Mouse (Mus musculus): ENCODE data around the gene H1foo.

The H1foo gene

DNA sequence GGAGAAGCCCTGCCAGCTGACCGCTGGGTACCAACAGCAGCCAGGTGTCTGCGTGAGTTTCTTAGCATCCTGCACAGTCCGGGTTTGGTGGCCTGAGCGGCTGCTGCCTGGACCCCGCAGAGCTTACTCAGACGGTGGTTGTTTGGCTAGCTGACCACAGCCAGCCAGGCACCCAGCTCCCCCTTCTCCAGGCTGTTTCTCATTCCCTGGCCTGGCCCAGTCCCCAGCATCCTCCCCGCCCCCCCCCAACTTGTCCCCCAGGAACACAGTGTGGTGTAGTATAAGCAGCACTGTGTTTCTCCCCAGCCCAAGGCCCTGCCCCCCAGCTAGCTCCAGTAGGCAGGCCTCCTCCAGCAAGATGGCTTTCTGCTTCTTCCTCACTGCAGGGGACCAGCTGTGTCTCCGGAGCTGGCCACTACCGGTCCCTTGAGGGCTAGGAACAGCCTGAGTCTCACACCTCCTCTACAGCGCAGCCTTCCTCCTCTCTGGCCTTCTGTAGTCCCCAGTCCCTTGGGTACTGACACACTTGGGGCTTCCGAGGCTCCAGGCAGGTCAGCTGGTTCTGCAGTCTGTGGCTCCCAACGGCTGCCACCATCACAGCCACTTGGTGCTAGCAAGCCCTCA lies 41.8 kb downstream of the H1foo start:
- DNase-seq (ENCODE audit: low spot score in 2 of 2) = no peak

GRCm38 (mm10) chr6:115987096-115987747 lies 42.5 kb downstream of the H1foo start:
- no peak for DNase-seq (ENCODE audit: low spot score in 2 of 2)

GRCm38 (mm10) chr6:115989032-115989431 lies 44.3 kb downstream of the H1foo start:
- DNase-seq (ENCODE audit: low spot score in 2 of 2) = no peak

DNA sequence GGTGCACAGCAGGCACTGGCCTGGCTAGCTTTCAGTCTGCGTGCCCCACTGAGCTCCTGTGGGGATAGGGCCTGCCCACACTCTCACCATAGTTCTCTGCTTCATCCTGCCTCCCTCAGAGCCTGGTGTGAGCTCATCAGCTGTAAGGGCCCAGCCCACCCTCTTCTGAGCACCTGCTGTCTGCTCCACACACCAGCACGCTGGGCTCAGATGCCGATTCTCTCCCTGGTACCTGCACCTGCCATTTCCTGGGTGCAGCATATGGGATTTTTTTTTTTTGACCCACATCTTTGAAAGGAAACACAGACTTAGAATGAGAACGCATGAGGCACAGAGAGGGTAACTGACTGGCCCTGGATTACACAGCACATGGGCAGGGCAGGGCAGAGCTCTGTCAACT lies 44.9 kb downstream of the H1foo start:
- DNase-seq (ENCODE audit: low spot score in 2 of 2) = no peak

- DNase-seq (ENCODE audit: low spot score in 2 of 2) = no peak
Observed at GRCm38 (mm10) chr6:115990056-115990455, 45.3 kb downstream of the H1foo start.

DNA sequence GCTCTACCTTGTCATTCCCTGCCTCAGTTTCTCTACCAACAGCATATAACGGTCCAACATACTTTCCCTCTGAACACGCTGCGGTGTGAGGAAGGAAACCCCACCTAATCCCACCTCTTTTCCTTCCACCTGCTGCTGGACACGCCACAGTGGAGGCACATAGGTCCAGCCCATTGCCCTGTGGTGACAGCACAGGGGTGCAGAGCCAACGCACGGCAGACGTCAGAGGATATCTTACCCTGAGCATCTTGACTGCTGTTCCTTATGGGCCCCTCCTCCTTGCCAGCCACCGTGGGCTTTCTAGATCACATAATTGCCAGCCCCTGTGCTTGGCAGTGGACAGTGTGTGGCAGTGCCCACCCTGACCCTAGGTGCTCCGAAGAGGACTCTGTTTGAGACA lies 45.7 kb downstream of the H1foo start:
- DNase-seq (ENCODE audit: low spot score in 2 of 2) = no peak

DNA sequence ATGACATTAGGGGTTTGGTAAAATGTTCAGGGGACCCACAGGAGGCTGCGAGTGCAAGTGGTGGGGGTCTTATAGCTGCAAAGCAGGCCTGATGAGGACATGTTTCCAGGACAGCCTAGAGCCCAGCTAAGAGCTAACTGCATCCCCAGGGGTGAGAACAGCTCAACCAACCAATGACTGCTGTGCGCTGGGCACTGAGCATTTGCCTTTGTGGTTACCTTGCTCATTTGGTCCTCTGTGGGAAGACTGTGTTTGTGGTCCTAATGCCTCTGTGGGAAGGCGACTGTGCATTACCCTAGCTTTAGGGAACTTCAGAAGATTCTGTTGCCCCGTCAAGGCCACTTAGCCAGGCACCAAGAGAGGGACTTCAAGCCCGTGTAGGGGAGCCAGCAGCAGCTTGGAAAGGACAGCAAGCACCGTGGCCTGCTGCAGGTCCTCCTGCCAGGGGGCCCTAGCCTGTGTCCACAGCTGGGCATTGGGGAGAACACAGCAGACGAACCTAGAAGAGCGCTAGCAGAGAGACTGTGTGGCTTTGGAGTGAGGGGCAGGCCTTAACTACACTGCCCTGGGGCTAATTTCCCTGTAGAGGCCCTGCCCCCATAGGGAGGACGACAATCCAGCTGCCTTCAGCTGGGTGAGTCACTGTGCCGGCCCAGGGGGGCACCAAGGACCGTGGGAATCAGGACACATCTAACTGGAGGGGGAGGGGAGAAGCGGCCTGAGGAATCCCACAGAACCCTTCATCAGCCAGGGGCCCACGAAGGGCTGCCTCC lies 46.6 kb downstream of the H1foo start:
- no peak for DNase-seq (ENCODE audit: low spot score in 2 of 2)

DNA sequence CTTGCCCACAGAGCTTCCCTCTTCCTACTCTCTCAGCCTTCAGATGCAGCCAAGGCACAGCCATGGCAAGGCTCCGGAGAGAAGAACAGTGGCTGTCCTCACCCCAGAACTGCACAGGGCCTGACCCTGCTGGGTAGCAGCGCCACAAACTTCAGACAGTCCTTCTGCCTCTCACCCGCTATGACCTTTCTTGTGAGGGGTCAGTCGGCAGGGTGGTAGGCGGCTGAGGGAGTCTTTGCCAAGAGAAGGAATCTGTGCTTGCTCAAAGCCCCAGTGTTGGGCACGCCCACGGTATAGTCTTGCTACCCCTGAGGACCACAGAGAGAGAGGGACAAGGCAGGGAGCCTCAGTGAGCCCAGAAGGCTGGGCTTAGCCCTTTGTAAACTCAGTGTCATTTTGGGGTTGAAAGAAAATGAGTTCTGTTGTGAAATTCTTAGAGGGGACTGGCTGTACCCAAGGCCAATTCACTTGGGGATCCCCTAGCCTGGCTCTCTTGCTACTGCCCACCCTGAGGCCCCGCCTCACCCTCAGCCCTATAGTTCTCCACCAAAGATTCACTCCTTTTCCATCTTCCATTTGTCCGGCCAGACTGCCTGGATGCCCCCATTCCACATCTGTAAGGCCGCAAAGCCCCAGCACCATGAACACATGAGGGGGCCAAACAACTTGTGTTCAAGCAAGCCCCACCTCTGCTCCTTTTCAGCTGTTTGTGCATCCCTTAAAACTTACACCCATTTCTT lies 47.3 kb downstream of the H1foo start:
- no peak for DNase-seq (ENCODE audit: low spot score in 2 of 2)

DNA sequence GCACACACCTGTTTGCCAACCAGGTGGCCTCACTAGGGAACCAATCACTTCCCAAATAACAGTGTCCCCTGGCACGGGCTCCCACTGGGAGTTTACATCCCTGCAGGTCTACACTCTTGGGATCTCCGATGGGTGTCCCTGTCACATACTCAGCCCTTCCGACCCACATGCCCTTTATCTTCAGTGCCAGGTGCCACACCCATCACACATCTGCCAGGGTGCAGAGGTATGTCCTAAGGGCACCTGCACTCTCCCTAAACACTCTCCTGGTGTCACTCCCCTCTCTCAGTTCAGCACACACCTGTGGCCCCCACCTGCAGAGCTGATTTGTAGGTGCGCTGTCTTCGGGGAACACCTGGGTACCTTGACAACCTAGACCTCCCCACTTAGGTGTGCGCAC lies 48.2 kb downstream of the H1foo start:
- no peak for DNase-seq (ENCODE audit: low spot score in 2 of 2)

DNA sequence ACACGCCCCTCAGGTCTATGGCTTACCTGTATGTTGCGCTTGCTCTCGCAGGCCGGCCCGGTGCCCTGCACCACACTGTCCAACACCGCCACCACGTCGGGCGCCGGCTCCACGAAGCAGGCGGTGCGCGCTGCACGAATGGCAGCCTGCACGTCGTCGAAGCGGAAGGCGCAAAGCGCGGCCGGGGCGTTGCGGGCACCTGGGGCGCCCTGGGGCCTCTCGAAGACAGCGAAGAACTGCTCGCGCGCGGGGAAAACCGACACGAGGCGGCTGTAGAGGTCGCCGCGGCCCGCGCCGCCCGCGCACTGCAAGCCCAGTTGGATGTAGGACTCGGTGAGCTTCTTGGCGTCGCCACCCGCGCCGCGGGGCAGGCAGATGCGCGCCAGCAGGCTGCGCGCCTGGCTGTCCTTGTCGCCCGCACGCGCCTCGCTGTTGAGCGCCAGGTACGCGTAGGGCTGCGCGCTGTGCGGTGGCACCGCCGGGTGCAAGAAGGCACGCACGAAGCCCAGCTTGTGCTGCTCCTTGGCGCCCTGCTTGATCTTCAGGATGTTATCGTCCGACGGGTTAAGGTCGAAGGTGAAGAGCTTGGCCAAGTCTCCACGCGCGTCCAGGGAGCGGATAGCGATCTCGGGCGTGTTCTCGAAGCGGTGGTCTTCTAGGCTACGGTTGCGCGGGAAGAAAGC lies 48.9 kb downstream of the H1foo start:
- DNase-seq (ENCODE audit: low spot score in 2 of 2) = no peak

GRCm38 (mm10) chr6:115994146-115994876 lies 49.6 kb downstream of the H1foo start:
- DNase-seq (ENCODE audit: low spot score in 2 of 2) = peak in 1 of 2 experiments; percentile 49

DNA sequence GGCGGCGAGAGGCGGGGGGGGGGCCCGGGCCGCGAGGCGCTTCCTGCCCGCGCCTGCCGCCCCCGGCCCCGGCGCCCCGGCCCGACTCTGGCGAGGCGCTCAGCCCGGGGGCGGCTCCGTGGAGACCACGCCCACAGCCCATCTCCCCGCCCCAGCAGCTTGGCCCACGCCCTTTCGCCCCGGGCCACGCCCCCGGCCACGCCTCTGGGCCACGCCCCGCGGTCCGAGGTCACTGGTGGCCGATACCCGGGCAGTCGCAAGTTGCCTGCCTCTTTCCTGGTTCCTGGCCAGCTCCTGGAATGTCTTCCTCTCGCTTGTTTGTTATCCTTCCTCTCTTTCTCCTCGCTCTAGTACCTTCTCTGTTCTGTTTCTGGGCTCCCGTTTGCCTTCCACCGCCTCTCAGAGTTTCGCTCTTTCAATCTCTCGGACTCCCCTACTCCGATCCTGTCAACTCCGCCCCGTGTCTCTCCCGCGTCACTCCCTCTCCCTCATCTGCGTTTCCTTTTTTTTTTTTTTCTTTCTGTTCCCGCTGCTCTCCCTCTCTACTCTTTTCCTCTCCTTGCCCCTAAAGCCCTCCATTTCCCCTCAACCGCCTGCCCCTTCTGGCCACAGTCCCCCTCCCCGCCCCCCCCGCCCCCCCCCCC lies 50.3 kb downstream of the H1foo start, which contains the start of gene Plxnd1:
TSS of gene Plxnd1 (minus strand) at position 129 of the 644 bp plus-strand sequence.
- peak; percentile 72 to 86 for DNase-seq (ENCODE audit: low spot score in 2 of 2)

DNA sequence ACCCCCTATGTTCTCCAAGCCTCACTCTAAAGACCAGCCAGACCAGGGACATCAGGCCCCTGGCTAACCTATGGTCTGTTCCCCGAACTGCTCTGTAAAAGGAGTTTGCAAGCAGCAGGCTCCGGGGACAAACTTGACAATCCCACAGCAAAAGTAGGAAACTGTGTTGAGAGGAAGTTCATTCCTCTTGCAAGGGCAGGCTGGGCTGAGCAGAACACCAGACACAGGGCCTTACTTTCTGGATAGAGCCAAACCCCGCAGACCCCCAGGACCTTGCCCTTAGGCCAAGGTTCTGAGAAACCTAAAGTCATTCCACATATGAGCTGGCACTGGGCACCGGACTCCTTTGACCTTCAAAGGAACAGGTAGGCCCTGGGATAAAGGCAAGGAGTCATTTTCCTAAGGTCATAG lies 50.8 kb downstream of the H1foo start:
- DNase-seq (ENCODE audit: low spot score in 2 of 2) = no peak

DNA sequence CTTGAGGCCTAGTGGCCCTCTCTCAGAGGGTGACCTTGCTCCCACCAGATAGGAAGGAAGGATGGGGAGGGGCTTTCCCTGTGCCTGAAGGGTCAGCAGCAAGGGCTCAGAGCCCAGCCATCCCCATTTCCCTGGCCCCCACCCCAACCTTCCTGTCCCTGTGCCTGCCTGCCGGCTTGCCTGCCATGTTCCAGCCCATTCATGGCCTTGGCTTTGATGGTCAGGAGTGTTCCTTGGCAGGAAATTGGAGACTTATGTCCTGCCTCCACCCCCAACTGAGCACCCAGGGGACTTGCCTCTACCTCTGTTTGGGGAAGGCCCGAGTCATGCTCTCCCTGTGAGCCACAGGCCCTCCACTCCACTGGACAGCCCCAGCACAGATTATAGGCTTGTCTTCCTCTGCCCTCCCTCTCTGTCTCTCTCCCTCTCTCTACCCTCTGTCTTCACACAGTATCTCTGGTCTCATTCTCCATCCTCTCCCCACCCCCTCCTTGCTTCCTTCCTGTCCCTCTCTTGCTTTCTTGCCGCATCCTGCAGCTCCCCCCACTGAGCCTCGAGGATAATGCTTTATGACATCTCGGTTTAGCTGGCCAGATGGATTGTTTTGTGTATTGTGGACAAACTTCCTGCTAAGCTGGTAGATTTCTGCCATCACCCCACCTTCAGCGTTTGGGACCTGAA lies 51.6 kb downstream of the H1foo start:
- DNase-seq (ENCODE audit: low spot score in 2 of 2) = no peak

GRCm38 (mm10) chr6:115997726-115998311 lies 53.1 kb downstream of the H1foo start:
- DNase-seq (ENCODE audit: low spot score in 2 of 2) = no peak

DNA sequence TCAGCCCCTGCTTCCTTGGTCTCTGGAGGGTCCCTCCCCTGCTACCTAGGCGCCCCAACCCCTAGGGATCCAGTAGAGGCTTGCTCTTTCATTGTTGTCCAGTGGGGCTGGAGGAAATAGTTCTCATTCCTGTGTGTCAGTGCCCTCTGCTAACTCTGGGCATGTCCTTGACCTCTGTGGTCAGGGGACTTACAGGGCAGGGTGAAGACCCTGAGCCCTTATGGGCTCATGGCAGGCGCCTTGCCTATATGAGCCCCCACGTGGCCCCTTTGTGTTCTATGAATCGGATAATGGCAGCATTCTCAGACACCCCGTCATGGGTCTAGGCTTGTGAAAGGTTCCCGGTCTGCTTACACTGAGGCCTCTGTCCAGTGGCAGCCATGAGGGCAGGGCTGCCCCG lies 54.0 kb downstream of the H1foo start:
- no peak for DNase-seq (ENCODE audit: low spot score in 2 of 2)

GRCm38 (mm10) chr6:115999227-115999626 lies 54.5 kb downstream of the H1foo start:
- DNase-seq (ENCODE audit: low spot score in 2 of 2) = no peak

All from frontal cortex, postnatal 10 days (tissue).